Mouse (Mus musculus) erythroblast, embryonic 14.5 days (primary cell): ENCODE measurements around the gene Syt17. TPM values are rescaled to one million over a fixed set of nuclear protein-coding genes. Genes with fewer than 3 reads are reported as not detected.

Experiments
- H3K27me3 ChIP-seq: 2 replicates; pipeline ENCODE4 v1.6.1; 2012; ENCODE audit warnings: inconsistent platforms; ENCODE audit not compliant: control insufficient read depth
- H3K36me3 ChIP-seq: 2 replicates; pipeline ENCODE4 v1.6.1; 2012; ENCODE audit warnings: mild to moderate bottlenecking, inconsistent platforms; ENCODE audit not compliant: control insufficient read depth
- H3K4me1 ChIP-seq: 2 replicates; pipeline ENCODE4 v1.6.1; 2012; ENCODE audit warnings: inconsistent platforms; ENCODE audit not compliant: control insufficient read depth
- H3K4me3 ChIP-seq: replicated peaks from 2 replicates; pipeline ENCODE3; 2012; ENCODE audit warnings: moderate library complexity, mild to moderate bottlenecking, inconsistent platforms
- H3K9me3 ChIP-seq: 2 replicates; pipeline ENCODE4 v1.6.1; 2012; ENCODE audit warnings: low read length, inconsistent platforms, mixed read lengths; ENCODE audit not compliant: control insufficient read depth
- GATA1 ChIP-seq: IDR thresholded peaks from 2 replicates; pipeline ENCODE4 v1.6.1; 2012; ENCODE audit warnings: low read length, inconsistent platforms, mixed read lengths
- TAL1 ChIP-seq: IDR thresholded peaks from 3 replicates; pipeline ENCODE4 v1.6.1; 2012; ENCODE audit warnings: low read length, inconsistent platforms, mixed read lengths
- polyA plus RNA-seq: library from polyadenylated mRNA; stranded (reverse); fragments of >175 nt; gene quantifications from 2 replicates; pipeline ENCODE4 v1.2.3, GENCODE M21; 2012

Gene Syt17
- polyA plus RNA-seq, 1 experiment = 0.02 TPM

DNA sequence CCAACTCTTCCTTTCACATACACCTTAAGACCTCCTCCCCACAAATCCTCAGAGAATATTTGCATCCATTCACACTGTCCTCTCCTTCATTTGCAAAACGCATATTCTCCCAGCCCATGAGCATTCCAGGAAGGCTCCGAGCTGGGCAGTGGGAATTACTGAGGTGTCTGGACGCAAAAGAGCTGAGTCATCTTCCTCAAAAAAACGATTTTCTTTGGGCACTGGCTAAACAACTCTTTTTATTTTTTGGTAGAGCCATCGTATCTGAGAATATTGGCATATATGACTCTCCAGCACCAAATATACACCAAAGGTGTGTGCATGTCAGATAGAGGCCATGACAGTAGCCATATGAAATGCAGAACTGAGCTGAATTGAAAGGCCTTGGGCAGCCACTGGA is 38.9 kb upstream of the Syt17 start:
- no peaks in the 10 kb centered on the region for H3K36me3 ChIP-seq
- no peak overlapping the region for H3K4me3 ChIP-seq
- peaks cover 24% of the 10 kb centered on the region for H3K27me3 ChIP-seq
- peaks cover 7% of the 10 kb centered on the region; the same call in 1 of the 2 replicates for H3K9me3 ChIP-seq
- no peaks in the 10 kb centered on the region; the same call in none of the 2 replicates for H3K4me1 ChIP-seq
- no peak for TF ChIP-seq GATA1
- no peak for TF ChIP-seq TAL1

GRCm38 (mm10) chr7:118483996-118484395 is 36.0 kb upstream of the Syt17 start:
- no peaks in the 10 kb centered on the region for H3K4me1 ChIP-seq

GRCm38 (mm10) chr7:118482001-118482400 is 34.0 kb upstream of the Syt17 start:
- Histone ChIP-seq H3K4me1 (no peaks in the 10 kb centered on the region), H3K9me3 (no peaks in the 10 kb centered on the region), H3K4me3 (no peak overlapping the region), H3K36me3 (no peaks in the 10 kb centered on the region), H3K27me3 (no peaks in the 10 kb centered on the region)
- no peak for TF ChIP-seq GATA1
- TF ChIP-seq TAL1 = no peak

More at GRCm38 (mm10) chr7:118483996-118484395, 36.0 kb upstream of the Syt17 start:
- H3K9me3 ChIP-seq = no peaks in the 10 kb centered on the region
- no peak for TF ChIP-seq TAL1
- no peak for TF ChIP-seq GATA1
- H3K4me3 ChIP-seq = no peak overlapping the region
- H3K36me3 ChIP-seq = no peaks in the 10 kb centered on the region
- H3K27me3 ChIP-seq = no peaks in the 10 kb centered on the region

GRCm38 (mm10) chr7:118481047-118481810 is 33.2 kb upstream of the Syt17 start:
- no peak overlapping the region for H3K4me3 ChIP-seq

GRCm38 (mm10) chr7:118480160-118480709 is 32.2 kb upstream of the Syt17 start:
- Histone ChIP-seq H3K27me3 (no peaks in the 10 kb centered on the region), H3K4me3 (no peak overlapping the region), H3K9me3 (no peaks in the 10 kb centered on the region), H3K4me1 (no peaks in the 10 kb centered on the region), H3K36me3 (no peaks in the 10 kb centered on the region)
- TF ChIP-seq GATA1 (no peak), TAL1 (no peak)

More at GRCm38 (mm10) chr7:118481047-118481810, 33.2 kb upstream of the Syt17 start:
- no peak for TF ChIP-seq GATA1
- TF ChIP-seq TAL1 = no peak
- Histone ChIP-seq H3K36me3 (no peaks in the 10 kb centered on the region), H3K9me3 (no peaks in the 10 kb centered on the region), H3K27me3 (no peaks in the 10 kb centered on the region), H3K4me1 (no peaks in the 10 kb centered on the region)

- Histone ChIP-seq H3K9me3 (peaks cover 2% of the 10 kb centered on the region; the same call in 1 of the 2 replicates), H3K4me3 (no peak overlapping the region), H3K4me1 (no peaks in the 10 kb centered on the region), H3K36me3 (no peaks in the 10 kb centered on the region), H3K27me3 (no peaks in the 10 kb centered on the region)
- no peak for TF ChIP-seq GATA1
- TF ChIP-seq TAL1 = no peak
Observed at GRCm38 (mm10) chr7:118478835-118479312, 30.9 kb upstream of the Syt17 start.

DNA sequence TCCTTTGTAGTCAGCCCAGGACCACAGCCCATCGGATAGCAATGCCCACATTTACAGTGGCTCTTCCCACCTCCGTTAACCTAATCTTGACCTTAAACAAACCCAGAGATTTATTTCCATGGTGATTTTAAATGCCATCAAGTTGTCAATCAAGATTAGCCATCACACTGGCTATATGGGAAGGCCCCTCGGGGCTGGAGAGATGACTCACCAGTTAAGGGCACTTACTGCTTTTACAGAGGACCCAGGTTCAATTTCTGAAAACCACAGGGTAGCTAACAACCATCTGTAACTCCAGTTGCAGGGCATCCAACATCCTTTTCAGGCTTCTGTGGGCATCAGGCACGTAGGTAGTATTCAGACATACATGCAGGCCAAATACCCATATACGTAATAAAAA is 28.4 kb upstream of the Syt17 start:
- H3K4me3 ChIP-seq = no peak overlapping the region
- no peaks in the 10 kb centered on the region for H3K4me1 ChIP-seq
- H3K27me3 ChIP-seq = no peaks in the 10 kb centered on the region
- H3K36me3 ChIP-seq = no peaks in the 10 kb centered on the region
- H3K9me3 ChIP-seq = peaks cover 2% of the 10 kb centered on the region; the same call in 1 of the 2 replicates
- TF ChIP-seq TAL1 = no peak
- no peak for TF ChIP-seq GATA1

GRCm38 (mm10) chr7:118475008-118475705 is 27.1 kb upstream of the Syt17 start:
- Histone ChIP-seq H3K9me3 (peaks cover 2% of the 10 kb centered on the region; the same call in 1 of the 2 replicates), H3K4me1 (no peaks in the 10 kb centered on the region), H3K4me3 (no peak overlapping the region), H3K36me3 (no peaks in the 10 kb centered on the region), H3K27me3 (no peaks in the 10 kb centered on the region)
- TF ChIP-seq GATA1 (no peak), TAL1 (no peak)

- peaks cover 2% of the 10 kb centered on the region; the same call in 1 of the 2 replicates for H3K9me3 ChIP-seq
- H3K36me3 ChIP-seq = no peaks in the 10 kb centered on the region
- no peak for TF ChIP-seq TAL1
- TF ChIP-seq GATA1 = no peak
- no peaks in the 10 kb centered on the region for H3K4me1 ChIP-seq
- H3K4me3 ChIP-seq = no peak overlapping the region
- no peaks in the 10 kb centered on the region for H3K27me3 ChIP-seq
Observed at GRCm38 (mm10) chr7:118472886-118473285, 24.9 kb upstream of the Syt17 start.
